Mouse (Mus musculus) heart, adult 2 months (tissue): ENCODE measurements around the gene Mepce.

ENCODE experiments used
- CTCF ChIP-seq: fragments of 200-600 bp; IDR thresholded peaks from 2 replicates; pipeline ENCODE4 v1.8.1; 2022; ENCODE audit warnings: antibody characterized with exemption, mild to moderate bottlenecking, moderate library complexity
- EP300 ChIP-seq: fragments of 200-500 bp; IDR thresholded peaks from 2 replicates; pipeline ENCODE4 v1.6.1; 2011; ENCODE audit warnings: low read depth, low read length, control low read depth; ENCODE audit not compliant: insufficient read depth
- POLR2A ChIP-seq: fragments of 200-500 bp; IDR thresholded peaks from 2 replicates; pipeline ENCODE4 v1.6.1; 2011; ENCODE audit warnings: mild to moderate bottlenecking, low read depth, low read length, control low read depth; ENCODE audit not compliant: insufficient read depth

- TF ChIP-seq CTCF (peak; percentile 72), EP300 (no peak), POLR2A (no peak)
Observed at GRCm38 (mm10) chr5:137766270-137766669, 21.2 kb downstream of the Mepce start.
